Mouse (Mus musculus): ENCODE results near the gene Vasp. TPM values are rescaled to one million over a fixed set of nuclear protein-coding genes. Genes with fewer than 3 reads are reported as not detected.

Gene Vasp
- total RNA-seq, 4 experiments from 2014 or later = 17.4 to 26.8 (median 19.5) TPM

GRCm38 (mm10) chr7:19239986-19240385 is 31.6 kb downstream of the Vasp start:
- no peak for DNase-seq (ENCODE audit: low spot score in 2 of 2)

DNA sequence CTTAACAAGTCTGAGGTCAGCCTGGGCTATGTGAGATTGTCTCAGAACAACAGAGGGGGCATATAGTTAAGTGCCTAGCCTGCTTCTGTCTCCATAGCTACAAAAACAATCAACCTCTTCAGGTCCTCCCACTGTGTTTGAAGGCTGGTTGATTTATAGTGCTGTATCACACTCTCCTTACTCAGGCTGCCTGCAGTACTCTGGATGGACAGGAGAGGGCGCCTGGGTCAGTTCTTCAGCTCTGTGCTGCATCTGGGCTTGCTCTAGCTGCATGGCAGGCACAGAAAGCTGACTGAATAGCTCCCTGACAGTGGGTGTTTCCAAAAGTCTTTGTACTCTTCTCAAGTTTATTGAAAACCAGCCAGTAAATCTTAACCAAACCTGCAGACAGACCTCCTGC is 32.2 kb downstream of the Vasp start:
- DNase-seq (ENCODE audit: low spot score in 2 of 2) = peak; percentile 84 to 95

- no peak for DNase-seq (ENCODE audit: low spot score in 2 of 2)
Measured at GRCm38 (mm10) chr7:19238344-19238743, 33.3 kb downstream of the Vasp start.

GRCm38 (mm10) chr7:19236411-19236810 is 35.2 kb downstream of the Vasp start:
- no peak for DNase-seq (ENCODE audit: low spot score in 2 of 2)

DNA sequence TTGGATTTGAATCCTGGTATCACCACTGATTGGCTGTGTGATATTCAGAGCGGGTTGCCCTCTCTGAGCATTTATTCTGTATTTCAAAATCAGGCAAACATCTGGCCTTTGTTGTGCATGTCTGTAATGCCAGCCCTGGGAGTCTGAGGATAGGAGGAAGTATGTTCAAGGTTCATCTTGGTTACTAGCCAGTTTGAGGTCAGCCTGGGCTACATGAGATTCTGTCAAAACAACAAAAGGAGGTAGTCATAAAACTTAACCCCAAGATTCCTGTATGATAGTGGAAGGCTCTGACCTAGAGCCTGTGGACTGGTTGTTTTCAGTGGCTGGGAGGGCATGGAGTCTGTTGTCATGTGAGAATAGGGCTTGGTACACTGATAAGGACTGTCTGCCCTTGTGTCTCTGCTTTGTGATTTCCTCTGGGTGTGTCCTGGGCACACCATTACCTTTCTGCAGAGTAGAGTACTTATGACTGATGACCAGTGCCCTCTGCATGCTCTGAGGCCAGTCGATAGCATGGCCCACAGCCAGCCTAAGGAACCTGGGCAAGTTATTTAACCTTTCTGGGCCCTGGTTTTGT is 36.4 kb downstream of the Vasp start:
- DNase-seq (ENCODE audit: low spot score in 2 of 2) = no peak

GRCm38 (mm10) chr7:19234652-19235051 is 37.0 kb downstream of the Vasp start:
- no peak for DNase-seq (ENCODE audit: low spot score in 2 of 2)

DNA sequence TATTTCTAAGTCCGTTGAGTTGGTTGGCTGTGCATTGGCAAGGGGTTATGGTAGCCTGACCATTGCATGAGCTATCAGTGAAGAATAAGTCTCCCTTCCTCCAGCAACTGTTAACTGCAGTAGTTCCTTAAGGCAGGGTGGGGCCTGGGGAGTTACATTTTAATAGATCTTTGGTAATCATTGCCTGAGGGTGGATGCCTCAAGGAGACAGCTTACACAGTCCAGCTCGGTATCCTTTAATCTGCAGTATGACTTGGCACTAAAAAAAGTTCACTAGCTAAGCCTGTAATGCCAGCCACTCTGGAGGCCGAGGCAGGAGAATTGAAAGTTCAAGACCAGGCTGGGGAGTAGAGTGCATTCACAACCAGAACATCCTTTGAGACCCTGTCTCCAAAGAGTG is 39.8 kb downstream of the Vasp start:
- no peak for DNase-seq (ENCODE audit: low spot score in 2 of 2)

- no peak for DNase-seq (ENCODE audit: low spot score in 2 of 2)
Measured at GRCm38 (mm10) chr7:19230899-19231298, 40.7 kb downstream of the Vasp start.

- no peak for DNase-seq (ENCODE audit: low spot score in 2 of 2)
Measured at GRCm38 (mm10) chr7:19230041-19230580, 41.5 kb downstream of the Vasp start.

DNA sequence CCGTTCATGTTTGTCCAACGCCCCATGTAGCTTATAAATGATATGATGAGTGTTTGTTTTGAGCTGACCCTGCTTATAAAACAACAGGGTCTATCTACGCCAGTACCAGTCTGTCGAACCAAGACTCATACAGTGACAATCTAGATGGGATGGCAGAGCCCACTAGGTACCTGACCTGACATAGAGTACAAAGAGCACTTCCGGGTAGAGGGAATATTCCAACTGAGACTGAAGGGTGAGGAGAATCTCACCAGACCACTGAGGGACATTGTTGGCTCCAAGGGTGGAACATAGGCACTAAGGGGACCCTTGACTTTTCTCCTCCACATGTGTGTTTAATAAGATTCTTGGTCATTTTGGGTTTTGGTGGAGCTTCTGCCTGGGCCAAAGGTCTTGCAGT is 42.2 kb downstream of the Vasp start:
- DNase-seq (ENCODE audit: low spot score in 2 of 2) = no peak

- DNase-seq (ENCODE audit: low spot score in 2 of 2) = no peak
Measured at GRCm38 (mm10) chr7:19228793-19229148, 42.8 kb downstream of the Vasp start.

DNA sequence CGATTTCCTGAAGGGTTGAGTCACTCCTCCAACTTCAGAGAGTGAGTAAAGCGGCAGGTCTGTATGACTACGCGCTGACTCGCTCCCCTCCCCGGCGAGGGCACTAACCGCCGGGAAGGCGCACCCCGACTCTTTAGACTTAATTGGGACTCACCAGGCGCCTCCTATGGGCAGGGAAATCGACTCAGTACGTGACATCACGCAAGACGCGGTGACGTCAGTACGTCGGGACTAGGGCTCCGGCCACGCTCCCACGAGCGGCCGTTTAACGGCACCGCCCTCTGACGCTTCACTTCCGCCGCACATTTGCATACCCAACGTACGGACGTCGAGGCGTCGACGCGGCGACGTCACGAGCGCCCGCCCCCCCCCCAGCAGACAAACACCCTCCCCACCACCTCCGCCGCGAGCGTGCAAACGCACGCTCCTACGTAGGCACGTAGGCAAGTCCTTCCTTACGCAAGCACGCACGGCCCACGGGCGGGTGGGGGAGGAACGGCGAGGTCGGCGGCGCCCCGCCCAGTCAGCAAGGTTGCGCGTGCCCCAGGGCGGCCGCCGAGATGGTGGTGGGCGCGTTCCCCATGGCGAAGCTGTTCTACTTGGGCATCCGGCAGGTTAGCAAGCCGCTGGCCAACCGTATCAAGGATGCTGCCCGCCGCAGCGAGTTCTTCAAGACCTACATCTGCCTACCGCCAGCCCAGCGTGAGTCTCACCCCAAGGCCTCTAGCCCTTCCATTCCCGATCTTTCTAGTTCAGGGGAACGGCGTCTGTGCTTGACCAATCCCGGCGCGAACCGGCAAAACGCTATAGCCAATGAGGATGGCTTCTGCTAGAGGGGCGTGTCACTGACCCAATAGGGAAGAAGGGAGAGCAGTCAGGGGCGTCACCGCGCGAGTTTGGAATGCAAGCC is 43.5 kb downstream of the Vasp start, which contains the start of gene Opa3:
Gene Opa3 (plus strand): TSS at position 452 of the 910 bp plus-strand sequence.
- peak; percentile 100 for DNase-seq (ENCODE audit: low spot score in 2 of 2)

- peak; percentile 23 to 42 for DNase-seq (ENCODE audit: low spot score in 2 of 2)
Measured at GRCm38 (mm10) chr7:19226817-19227797, 44.5 kb downstream of the Vasp start.

DNA sequence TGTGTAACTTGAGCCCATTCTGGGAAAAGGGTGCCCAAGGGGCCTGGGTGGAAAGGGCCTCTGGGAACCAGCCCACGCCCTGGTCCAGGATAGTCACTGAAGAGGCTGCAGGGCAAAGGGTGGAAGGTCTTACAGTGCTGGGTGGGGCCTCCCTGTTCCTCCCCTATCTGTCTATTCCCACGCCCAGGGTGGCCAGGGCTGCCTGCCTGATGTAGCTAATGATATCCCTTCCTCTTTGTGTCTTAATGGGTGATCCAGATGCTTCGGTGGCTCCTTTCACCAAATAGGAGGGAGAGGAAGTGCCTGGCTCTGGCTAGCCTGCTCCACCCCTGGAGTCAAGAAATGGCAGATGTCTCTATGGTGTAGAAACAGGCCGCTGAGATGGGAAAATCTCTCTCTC is 46.7 kb downstream of the Vasp start:
- DNase-seq (ENCODE audit: low spot score in 2 of 2) = no peak

DNA sequence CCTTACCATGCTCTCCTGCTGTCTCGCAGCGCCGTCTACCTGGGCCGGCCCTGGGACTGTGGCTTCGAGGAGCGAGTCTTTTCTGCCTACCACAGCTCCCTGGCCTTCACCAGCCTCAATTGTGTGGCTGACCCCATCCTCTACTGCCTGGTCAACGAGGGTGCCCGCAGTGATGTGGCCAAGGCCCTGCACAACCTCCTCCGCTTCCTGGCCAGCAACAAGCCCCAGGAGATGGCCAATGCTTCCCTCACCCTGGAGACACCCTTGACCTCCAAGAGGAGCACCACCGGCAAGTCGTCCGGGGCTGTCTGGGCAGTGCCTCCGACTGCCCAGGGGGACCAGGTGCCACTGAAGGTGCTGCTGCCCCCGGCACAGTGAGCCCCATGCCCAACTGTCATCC is 48.7 kb downstream of the Vasp start:
- DNase-seq (ENCODE audit: low spot score in 2 of 2) = no peak

DNA sequence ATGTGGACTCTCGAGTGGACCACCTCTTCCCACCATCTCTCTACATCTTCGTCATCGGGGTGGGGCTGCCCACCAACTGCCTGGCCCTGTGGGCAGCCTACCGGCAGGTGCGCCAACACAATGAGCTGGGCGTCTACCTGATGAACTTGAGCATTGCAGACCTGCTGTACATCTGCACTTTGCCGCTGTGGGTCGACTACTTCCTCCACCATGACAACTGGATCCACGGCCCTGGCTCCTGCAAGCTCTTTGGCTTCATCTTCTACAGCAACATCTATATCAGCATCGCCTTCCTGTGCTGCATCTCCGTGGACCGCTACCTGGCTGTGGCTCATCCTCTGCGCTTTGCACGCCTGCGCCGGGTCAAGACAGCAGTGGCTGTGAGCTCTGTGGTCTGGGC is 49.4 kb downstream of the Vasp start:
- DNase-seq (ENCODE audit: low spot score in 2 of 2) = no peak

DNA sequence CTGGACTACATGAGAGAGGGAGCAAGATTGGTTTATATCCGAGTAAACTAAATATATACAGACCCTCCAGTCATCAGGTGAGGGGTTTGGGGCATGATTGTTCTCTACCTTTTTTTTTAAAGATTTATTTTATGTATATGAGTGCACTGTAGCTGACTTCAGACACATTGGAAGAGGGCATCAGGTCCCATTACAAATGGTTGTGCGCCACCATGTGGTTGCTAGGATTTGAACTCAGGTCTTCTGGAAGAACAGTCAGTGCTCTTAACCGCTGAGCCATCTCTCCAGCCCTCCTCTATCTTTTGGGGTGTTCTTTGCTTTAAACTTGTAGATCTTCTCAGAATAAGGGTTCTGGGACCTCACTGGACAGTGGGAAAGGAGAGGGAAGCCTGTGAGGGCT is 51.6 kb downstream of the Vasp start:
- no peak for DNase-seq (ENCODE audit: low spot score in 2 of 2)

DNA sequence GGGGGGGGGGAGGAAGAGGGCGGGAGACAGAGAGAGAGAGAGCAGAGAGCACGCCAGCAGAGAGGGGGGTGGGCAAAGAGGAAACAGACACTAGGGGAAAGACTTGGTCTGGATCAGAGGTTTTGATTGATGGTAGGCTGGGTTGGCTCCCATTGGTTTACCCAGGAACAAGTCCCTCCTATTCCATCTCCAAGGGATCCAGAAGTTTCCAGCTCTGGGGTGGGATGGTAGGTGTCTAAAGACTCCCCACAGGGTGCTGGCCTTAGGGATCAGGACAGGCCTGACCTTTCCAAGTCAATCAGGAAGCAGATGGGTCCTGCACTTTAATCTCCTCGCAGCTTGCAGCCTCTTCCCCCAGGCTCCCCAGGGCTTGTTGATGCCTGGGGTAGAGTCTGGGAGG is 53.7 kb downstream of the Vasp start:
- no peak for DNase-seq (ENCODE audit: low spot score in 2 of 2)

DNA sequence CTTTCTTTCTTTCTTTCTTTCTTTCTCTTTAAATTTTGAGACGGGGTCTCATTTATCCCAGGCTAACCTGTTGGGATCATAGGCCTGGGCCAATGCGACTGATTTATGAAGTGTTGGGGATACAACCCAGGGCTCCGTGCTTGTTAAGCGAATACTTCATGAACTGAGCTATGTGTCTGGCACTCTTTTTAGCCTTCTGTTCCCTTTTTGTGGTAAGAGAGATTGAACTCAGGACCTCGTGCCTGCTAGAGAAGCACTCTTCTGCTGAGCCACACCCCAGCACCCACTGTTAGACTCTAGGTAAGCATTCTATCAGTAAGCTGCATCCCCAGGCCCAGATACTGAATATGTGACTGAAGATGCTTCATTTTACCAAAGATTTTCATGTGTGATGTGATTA is 54.1 kb downstream of the Vasp start:
- DNase-seq (ENCODE audit: low spot score in 2 of 2) = no peak

- DNase-seq (ENCODE audit: low spot score in 2 of 2) = no peak
Measured at GRCm38 (mm10) chr7:19214940-19215339, 56.7 kb downstream of the Vasp start.

DNA sequence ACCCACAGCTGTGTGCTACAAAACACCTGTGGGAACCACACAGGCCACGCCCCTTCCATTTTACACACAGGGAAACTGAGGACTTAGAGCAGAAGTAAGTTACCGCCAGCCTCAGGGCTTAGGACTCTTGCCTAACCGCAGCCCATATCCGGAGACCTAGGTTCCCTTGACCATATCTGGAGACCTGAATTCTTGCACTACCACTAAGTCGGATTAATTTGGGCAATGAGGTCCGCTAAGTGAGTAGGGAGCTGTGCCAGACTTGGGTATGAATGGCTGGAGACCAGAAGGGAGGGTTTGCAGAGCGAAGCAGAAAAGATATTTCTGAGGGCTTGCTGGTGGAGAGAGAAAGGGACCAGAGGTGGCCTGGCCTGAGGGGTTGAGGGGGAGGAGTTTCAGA is 57.2 kb downstream of the Vasp start:
- DNase-seq (ENCODE audit: low spot score in 2 of 2) = no peak

All from layer of hippocampus, adult 8-10 months (tissue).